Mouse (Mus musculus) heart, embryonic 10.5 days (tissue): Measurements from ENCODE around the gene Cab39. TPM values are rescaled to one million over a fixed set of nuclear protein-coding genes. Genes with fewer than 3 reads are reported as not detected.

Experiments
- DNase-seq: peaks from one replicate; pipeline ENCODE4 v3.0.0-alpha.2; 2017; ENCODE audit warnings: low spot score
- H3K27ac ChIP-seq: fragments of 300-500 bp; sonication (generic); 2 replicates; pipeline ENCODE4 v1.5.1; 2016; ENCODE audit warnings: mild to moderate bottlenecking
- H3K27me3 ChIP-seq: fragments of 300-500 bp; sonication (generic); 2 replicates; pipeline ENCODE4 v1.6.1; 2016; ENCODE audit warnings: mild to moderate bottlenecking; ENCODE audit not compliant: poor library complexity, insufficient read depth, severe bottlenecking
- H3K36me3 ChIP-seq: fragments of 300-500 bp; sonication (generic); 2 replicates; pipeline ENCODE4 v1.6.1; 2016; ENCODE audit warnings: mild to moderate bottlenecking, moderate library complexity
- H3K4me1 ChIP-seq: fragments of 300-500 bp; sonication (generic); 2 replicates; pipeline ENCODE4 v1.6.1; 2016; ENCODE audit warnings: mild to moderate bottlenecking
- H3K4me3 ChIP-seq: fragments of 300-500 bp; sonication (generic); 2 replicates; pipeline ENCODE4 v1.5.1; 2016; ENCODE audit warnings: mild to moderate bottlenecking, moderate library complexity
- H3K9me3 ChIP-seq: fragments of 300-500 bp; sonication (generic); 2 replicates; pipeline ENCODE4 v1.6.1; 2016; ENCODE audit warnings: mild to moderate bottlenecking, moderate library complexity
- WGBS: fragments of 180-500 bp; shearing (Covaris S2); methylation state at CpG from one replicate; pipeline ENCODE4 v1.1.7; 2016; 5-methylcytosine and 5-hydroxymethylcytosine counted together
- microRNA-seq: library from miRNA; unstranded; fragments of <30 nt; microRNA quantifications from one replicate; pipeline ENCODE4, GENCODE M21; 2017
- polyA plus RNA-seq: library from polyadenylated mRNA; unstranded; fragments of >200 nt; fragmentation: Nextera tagmentation; extraction: Ambion mirVana; gene quantifications from 2 replicates; pipeline ENCODE4 v1.2.1, GENCODE M21; 2016

Cab39 gene
- polyA plus RNA-seq, 1 experiment from 2014 or later = 31.6 TPM

- Histone ChIP-seq H3K36me3 (peaks cover 11% of the 10 kb centered on the region), H3K4me3 (peak overlapping the region; percentile 12; the same call in 1 of the 2 replicates), H3K4me1 (peaks cover 85% of the 10 kb centered on the region), H3K9me3 (no peaks in the 10 kb centered on the region), H3K27ac (peak overlapping the region; percentile 69), H3K27me3 (no peaks in the 10 kb centered on the region)
- 56% methylated on average over 12 of the region's 12 CpGs for WGBS
- no peak for DNase-seq
Observed at GRCm38 (mm10) chr1:85898761-85899387, 105.6 kb downstream of the Cab39 start.

GRCm38 (mm10) chr1:85899388-85899761, 106.1 kb downstream of the Cab39 start:
- DNase-seq = no peak
- Histone ChIP-seq H3K27ac (0 out of 2 replicates have a peak overlapping the region, but pooled peaks have one; percentile 42), H3K27me3 (no peaks in the 10 kb centered on the region), H3K36me3 (peaks cover 16% of the 10 kb centered on the region), H3K9me3 (no peaks in the 10 kb centered on the region), H3K4me3 (no peak overlapping the region), H3K4me1 (peaks cover 85% of the 10 kb centered on the region)

- H3K4me1 ChIP-seq = peaks cover 86% of the 10 kb centered on the region
- peak overlapping the region; percentile 8 for H3K4me3 ChIP-seq
- WGBS = 56% methylated on average over 7 of the region's 7 CpGs
- H3K27ac ChIP-seq = peak overlapping the region; percentile 70; the same call in 1 of the 2 replicates
- no peaks in the 10 kb centered on the region for H3K9me3 ChIP-seq
- H3K36me3 ChIP-seq = peaks cover 29% of the 10 kb centered on the region
- DNase-seq = peak; percentile 64
- H3K27me3 ChIP-seq = no peaks in the 10 kb centered on the region
Observed at GRCm38 (mm10) chr1:85900521-85901333, 107.5 kb downstream of the Cab39 start.

Small RNA genes lying within 50 kb of the gene (microRNA-seq; reads per million reads assigned to microRNA genes)
- gene Gm25472 (not detected), gene Mir8096 (not detected)

Other genes starting within 250 kb of the Cab39 start
- gene G530012D18Rik, start 217.8 kb upstream of the Cab39 start, polyA plus RNA-seq = not detected in 2 replicates
- 0.57 and 0.62 TPM in 2 replicates for gene Sp110, start 194.6 kb upstream of the Cab39 start, polyA plus RNA-seq
- gene Sp140, start 193.1 kb upstream of the Cab39 start, polyA plus RNA-seq = 1.7 and 2.1 TPM in 2 replicates
- gene Sp100, start 143.5 kb upstream of the Cab39 start, polyA plus RNA-seq = 0.46 and 0.63 TPM in 2 replicates
- 1.0 and 1.2 TPM in 2 replicates for gene A630001G21Rik, start 14.8 kb upstream of the Cab39 start, polyA plus RNA-seq
- gene Itm2c, start 100.8 kb downstream of the Cab39 start, polyA plus RNA-seq = 193 and 231 TPM in 2 replicates
- not detected in 2 replicates for gene 4933407L21Rik, start 135.0 kb downstream of the Cab39 start, polyA plus RNA-seq
- gene Gpr55, start 167.6 kb downstream of the Cab39 start, polyA plus RNA-seq = 0.04 TPM in 1 of 2 replicates, not detected in the other
- not detected in 2 replicates for gene Spata3, start 223.4 kb downstream of the Cab39 start, polyA plus RNA-seq